Mouse (Mus musculus) heart, embryonic 14.5 days (tissue): ENCODE results near the gene Hist2h4. TPM values are rescaled to one million over a fixed set of nuclear protein-coding genes. Genes with fewer than 3 reads are reported as not detected.
A peak's percentile ranks its signal among the peaks of the same experiment; 100 is the strongest.

Experiments
- ATAC-seq: fragments of 200-750 bp; cut with Nextera tagmentation; 2 replicates; pipeline ENCODE4 v1.8.0; 2017; ENCODE audit warnings: low read depth, moderate TSS enrichment; ENCODE audit not compliant: insufficient number of reproducible peaks, insufficient read depth, low FRiP score
- H3K27ac ChIP-seq, 2 experiments: fragments of 200-500 bp in 1 of 2; fragments of 300-500 bp in 1 of 2; sonication (generic) in 1 of 2; replicated peaks in 1 of 2; 2 replicates each; pipeline ENCODE4 v1.5.1; 2012 to 2014; ENCODE audit warnings: low read depth in 2 of 2, low read length in 2 of 2, control low read depth in 1 of 2, mild to moderate bottlenecking in 1 of 2, mixed read lengths in 1 of 2; ENCODE audit not compliant: control insufficient read depth in 1 of 2, insufficient read depth in 1 of 2
- H3K27me3 ChIP-seq: fragments of 300-500 bp; sonication (generic); 2 replicates; pipeline ENCODE4 v1.6.1; 2014; ENCODE audit warnings: mild to moderate bottlenecking, low read length, control low read depth; ENCODE audit not compliant: control insufficient read depth, insufficient read depth
- H3K36me3 ChIP-seq: fragments of 300-500 bp; sonication (generic); 2 replicates; pipeline ENCODE4 v1.6.1; 2014; ENCODE audit warnings: mild to moderate bottlenecking, control low read depth, low read length, mixed read lengths; ENCODE audit not compliant: control insufficient read depth, insufficient read depth
- H3K4me1 ChIP-seq, 2 experiments: fragments of 200-500 bp in 1 of 2; fragments of 300-500 bp in 1 of 2; sonication (generic) in 1 of 2; 2 replicates each; pipeline ENCODE4 v1.6.1; 2012 to 2014; ENCODE audit warnings: low read length in 2 of 2, control low read depth in 1 of 2, mixed read lengths in 1 of 2; ENCODE audit not compliant: control insufficient read depth in 2 of 2, insufficient read depth in 2 of 2
- H3K4me2 ChIP-seq: fragments of 300-500 bp; sonication (generic); 2 replicates; pipeline ENCODE4 v1.6.1; 2014; ENCODE audit warnings: mild to moderate bottlenecking, low read length
- H3K4me3 ChIP-seq, 2 experiments: fragments of 200-500 bp in 1 of 2; fragments of 300-500 bp in 1 of 2; sonication (generic) in 1 of 2; 2 replicates each; pipeline ENCODE4 v1.5.1; 2012 to 2014; ENCODE audit warnings: low read length in 2 of 2, mild to moderate bottlenecking in 2 of 2, control low read depth in 1 of 2, low read depth in 1 of 2, moderate library complexity in 1 of 2; ENCODE audit not compliant: control insufficient read depth in 1 of 2, insufficient read depth in 1 of 2
- H3K9ac ChIP-seq: fragments of 300-500 bp; sonication (generic); 2 replicates; pipeline ENCODE4 v1.6.1; 2014; ENCODE audit warnings: mild to moderate bottlenecking, low read length
- H3K9me3 ChIP-seq: fragments of 300-500 bp; sonication (generic); 2 replicates; pipeline ENCODE4 v1.6.1; 2016; ENCODE audit warnings: low read length, control low read depth; ENCODE audit not compliant: control insufficient read depth
- WGBS: fragments of 180-500 bp; shearing (Covaris S2); extraction: QIAGEN DNeasy Blood & Tissue Kit; methylation state at CpG from one replicate; pipeline ENCODE4 v1.1.7; 2014; 5-methylcytosine and 5-hydroxymethylcytosine counted together
- polyA plus RNA-seq: library from polyadenylated mRNA; unstranded; fragments of >200 nt; fragmentation: Nextera tagmentation; extraction: Ambion mirVana; gene quantifications from 2 replicates; pipeline ENCODE4 v1.2.1, GENCODE M21; 2014

Gene Hist2h4
- polyA plus RNA-seq, 1 experiment from 2014 or later: 5.0 TPM

DNA sequence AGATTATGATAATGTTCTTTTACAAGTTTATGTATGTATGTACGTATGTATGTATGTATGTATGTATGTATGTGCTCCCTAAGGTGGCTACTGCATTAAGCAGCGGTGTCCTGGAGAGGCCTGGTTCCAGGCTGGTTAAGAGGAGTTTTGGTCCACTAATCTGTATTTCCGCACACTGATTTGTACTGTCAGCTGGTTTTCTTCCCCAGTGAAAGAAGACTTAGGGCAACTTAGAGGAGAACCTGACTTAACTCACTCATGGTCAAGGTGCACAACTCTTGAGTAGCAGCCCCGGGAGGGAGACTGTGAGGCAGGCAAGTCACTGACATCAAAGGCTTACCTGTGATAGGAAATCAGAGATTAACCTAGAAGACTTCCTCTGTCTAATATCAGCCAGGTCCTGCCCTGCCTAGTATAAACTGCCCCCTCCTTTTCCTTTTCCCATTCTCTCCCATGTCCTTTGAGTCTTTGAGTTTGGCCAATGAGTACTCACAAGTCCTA lies 26.2 kb downstream of the Hist2h4 start:
- ATAC-seq: no peak
- no peaks in the 10 kb centered on the region for H3K36me3 ChIP-seq
- peak overlapping the region; percentile 73 for H3K4me2 ChIP-seq
- peak overlapping the region; percentile 80 for H3K9ac ChIP-seq
- H3K9me3 ChIP-seq: no peaks in the 10 kb centered on the region
- H3K27me3 ChIP-seq: no peaks in the 10 kb centered on the region
- peaks cover 4 to 18% of the 10 kb centered on the region in 2 experiments; a peak in 3 of 4 replicates for H3K4me1 ChIP-seq
- 80% methylated on average over 4 of the region's 4 CpGs for WGBS
- H3K27ac ChIP-seq: peak overlapping the region in 1 of 2 experiments; percentile 79; a peak in 2 of 4 replicates
- peak overlapping the region in 1 of 2 experiments; percentile 49; a peak in 1 of 4 replicates for H3K4me3 ChIP-seq

DNA sequence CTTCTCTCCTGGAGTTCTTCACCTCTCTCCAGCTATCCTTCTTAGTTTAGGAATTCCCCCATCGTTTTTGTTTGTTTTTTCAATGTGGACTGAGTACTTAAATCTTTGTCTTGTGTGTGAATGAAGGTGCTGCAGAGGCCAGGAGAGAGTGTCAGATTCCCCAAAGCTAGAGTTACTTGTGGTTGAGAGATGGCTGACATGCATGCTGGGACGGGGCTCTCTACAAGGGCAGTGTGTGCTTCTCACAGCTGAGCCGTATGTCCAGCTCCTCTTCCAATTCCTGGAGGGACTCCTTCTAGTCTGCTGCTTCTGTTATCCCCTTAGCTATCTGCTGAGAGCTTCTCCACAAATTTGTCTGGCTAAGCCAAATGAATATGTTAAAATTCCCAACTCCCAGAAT lies 27.3 kb downstream of the Hist2h4 start:
- ATAC-seq: no peak
- Histone ChIP-seq H3K27ac (no peak overlapping the region), H3K9ac (no peak overlapping the region), H3K4me2 (no peak overlapping the region), H3K36me3 (no peaks in the 10 kb centered on the region), H3K4me1 (peaks cover 4 to 17% of the 10 kb centered on the region in 2 experiments; a peak in 3 of 4 replicates), H3K4me3 (no peak overlapping the region), H3K9me3 (no peaks in the 10 kb centered on the region), H3K27me3 (no peaks in the 10 kb centered on the region)
- 52% methylated on average over 3 of the region's 3 CpGs for WGBS

DNA sequence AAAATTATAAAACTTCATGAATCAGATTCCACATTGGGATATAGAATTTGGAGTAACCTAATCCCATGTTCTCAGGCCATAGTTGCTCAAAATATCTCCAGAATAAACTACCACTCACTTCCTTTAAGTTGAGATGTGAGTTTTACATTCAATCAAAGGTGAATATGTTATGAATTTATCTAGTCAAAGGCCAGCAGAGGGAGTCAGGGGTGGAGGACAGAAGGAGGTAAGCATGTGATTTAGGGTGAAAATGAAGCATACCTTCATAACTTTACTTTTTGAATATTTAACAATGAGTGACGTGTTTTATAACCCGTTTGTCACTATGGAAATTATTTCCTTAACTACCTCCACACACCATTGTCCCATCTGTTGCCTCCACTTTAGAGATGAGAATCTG lies 28.2 kb downstream of the Hist2h4 start:
- Histone ChIP-seq H3K27ac (no peak overlapping the region), H3K9me3 (no peaks in the 10 kb centered on the region), H3K27me3 (no peaks in the 10 kb centered on the region), H3K4me1 (peaks cover 4 to 15% of the 10 kb centered on the region in 2 experiments; a peak in 3 of 4 replicates), H3K4me3 (no peak overlapping the region), H3K9ac (no peak overlapping the region), H3K4me2 (no peak overlapping the region), H3K36me3 (no peaks in the 10 kb centered on the region)
- 82% methylated on average over 2 of the region's 2 CpGs for WGBS
- no peak for ATAC-seq

DNA sequence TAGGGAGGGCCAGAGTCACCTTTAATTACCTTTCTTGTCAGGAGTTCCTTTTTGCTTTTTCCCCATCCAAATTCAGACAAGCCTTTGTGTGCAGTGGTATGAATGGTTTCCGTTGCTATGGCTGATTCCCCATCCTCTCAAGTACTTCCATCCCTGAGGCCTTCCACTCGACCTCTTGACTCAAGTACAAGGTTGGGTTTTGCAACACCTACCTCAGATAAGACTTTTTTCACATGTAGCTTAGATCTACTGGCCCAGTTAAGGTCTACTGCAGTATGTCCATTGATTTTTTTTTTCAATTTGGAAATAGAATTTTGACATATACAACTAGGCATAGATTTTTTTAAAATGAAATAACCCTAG lies 31.4 kb downstream of the Hist2h4 start:
- WGBS: 33% methylated on average over 2 of the region's 2 CpGs
- Histone ChIP-seq H3K4me1 (peaks cover 0 to under 1% of the 10 kb centered on the region in 2 experiments; a peak in 2 of 4 replicates), H3K36me3 (no peaks in the 10 kb centered on the region), H3K27me3 (no peaks in the 10 kb centered on the region), H3K27ac (no peak overlapping the region), H3K9me3 (no peaks in the 10 kb centered on the region), H3K4me2 (no peak overlapping the region), H3K4me3 (no peak overlapping the region), H3K9ac (no peak overlapping the region)
- no peak for ATAC-seq

DNA sequence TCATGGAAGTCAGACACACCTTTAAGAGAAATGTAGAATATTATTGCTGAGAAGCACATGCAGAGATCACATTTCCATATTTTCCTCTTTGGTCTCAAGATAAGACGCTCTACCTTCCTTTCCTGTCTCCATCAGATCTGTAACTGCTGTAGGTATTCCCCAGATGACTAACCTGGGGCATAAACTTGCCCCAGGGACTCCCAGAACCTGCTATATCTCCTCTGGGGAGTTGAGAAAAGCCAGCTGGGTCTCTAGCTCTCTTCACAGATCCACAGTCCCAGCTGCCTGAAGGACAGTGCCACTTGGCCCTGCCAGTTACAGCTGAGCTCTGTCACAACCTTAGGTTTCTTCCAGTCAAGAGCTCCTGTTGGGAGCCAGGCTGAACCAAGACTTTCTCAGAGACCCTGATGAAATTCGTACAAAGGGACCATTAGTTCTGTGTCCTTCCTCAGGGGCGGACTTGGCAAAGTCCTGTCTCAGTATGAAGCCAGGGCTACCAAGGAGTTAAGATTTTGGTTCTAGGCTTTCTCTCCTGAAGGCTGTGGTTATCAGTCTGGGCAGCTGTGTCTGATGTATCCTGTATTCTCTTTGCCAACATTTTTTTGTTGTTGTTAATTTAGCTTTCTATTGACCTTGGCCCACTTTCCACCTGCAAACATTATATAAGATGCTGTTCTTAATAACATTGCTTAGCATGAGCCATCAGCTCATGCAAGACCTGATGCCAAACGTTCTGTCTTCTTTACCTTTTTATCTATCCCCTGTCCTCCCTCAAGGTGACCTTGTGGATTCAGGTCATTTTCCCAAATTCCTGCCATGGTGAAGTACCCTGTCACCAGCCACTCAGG lies 32.0 kb downstream of the Hist2h4 start:
- ATAC-seq: no peak
- no peak overlapping the region for H3K4me3 ChIP-seq
- H3K27me3 ChIP-seq: no peaks in the 10 kb centered on the region
- H3K9me3 ChIP-seq: no peaks in the 10 kb centered on the region
- no peaks in the 10 kb centered on the region for H3K36me3 ChIP-seq
- WGBS: 66% methylated on average over 4 of the region's 4 CpGs
- H3K4me2 ChIP-seq: no peak overlapping the region
- no peaks in the 10 kb centered on the region for H3K4me1 ChIP-seq
- no peak overlapping the region for H3K27ac ChIP-seq
- no peak overlapping the region for H3K9ac ChIP-seq

DNA sequence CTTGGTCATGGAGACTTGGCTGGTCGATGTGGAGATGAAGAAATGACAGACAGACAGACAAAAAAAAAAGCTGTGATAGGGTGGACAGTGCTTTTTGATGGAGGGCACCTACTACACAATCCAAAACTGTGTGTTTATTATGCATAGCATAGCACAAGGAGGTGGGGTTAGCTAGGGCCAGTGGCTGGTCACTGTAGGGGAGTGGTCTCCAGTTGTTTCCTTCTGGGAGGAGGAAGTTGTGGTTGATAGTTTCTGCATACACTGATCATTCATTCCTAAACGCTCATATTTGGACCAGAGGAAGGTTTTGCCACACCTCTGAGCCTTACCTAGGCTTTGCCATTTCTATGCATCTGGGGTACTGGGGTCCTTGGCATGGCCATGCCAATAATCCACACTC lies 32.7 kb downstream of the Hist2h4 start:
- 0 out of 4 replicates have a peak, but pooled peaks cover 0 to 2% of the 10 kb centered on the region in 2 experiments for H3K4me1 ChIP-seq
- no peaks in the 10 kb centered on the region for H3K27me3 ChIP-seq
- H3K27ac ChIP-seq: no peak overlapping the region
- WGBS: 61% methylated on average over 2 of the region's 2 CpGs
- no peak overlapping the region for H3K9ac ChIP-seq
- no peak overlapping the region for H3K4me3 ChIP-seq
- no peaks in the 10 kb centered on the region for H3K36me3 ChIP-seq
- no peak for ATAC-seq
- no peaks in the 10 kb centered on the region for H3K9me3 ChIP-seq
- no peak overlapping the region for H3K4me2 ChIP-seq

DNA sequence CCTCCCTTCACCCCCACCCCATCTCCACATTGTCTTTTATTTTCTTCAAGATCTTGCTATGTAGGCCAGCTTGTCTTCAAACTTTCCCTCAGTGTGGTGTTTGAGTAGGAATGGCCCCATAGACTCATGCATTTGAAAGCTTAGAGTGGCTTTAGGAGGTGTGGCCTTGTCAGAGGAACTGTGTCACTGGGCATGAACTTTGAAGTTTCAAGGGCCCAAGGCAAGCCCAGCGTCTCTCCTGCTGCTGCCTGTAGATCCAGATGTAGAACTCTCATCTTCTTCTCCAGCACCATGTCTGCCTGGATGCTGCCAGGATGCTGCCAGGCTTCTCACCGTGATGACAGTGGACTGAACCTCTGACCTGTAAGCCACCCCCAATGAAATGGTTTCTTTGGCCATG lies 34.3 kb downstream of the Hist2h4 start:
- Histone ChIP-seq H3K4me1 (0 out of 4 replicates have a peak, but pooled peaks cover 0 to 2% of the 10 kb centered on the region in 2 experiments), H3K9me3 (no peaks in the 10 kb centered on the region), H3K27me3 (no peaks in the 10 kb centered on the region), H3K9ac (no peak overlapping the region), H3K4me2 (no peak overlapping the region), H3K4me3 (no peak overlapping the region), H3K36me3 (no peaks in the 10 kb centered on the region), H3K27ac (no peak overlapping the region)
- no peak for ATAC-seq
- WGBS: 52% methylated on average over 2 of the region's 2 CpGs
